Mouse (Mus musculus): Measurements from ENCODE around the gene Tpsg1. TPM values are rescaled to one million over a fixed set of nuclear protein-coding genes. Genes with fewer than 3 reads are reported as not detected.

The Tpsg1 gene
- polyA plus RNA-seq, 1 experiment from 2014 or later: 16.6 TPM

DNA sequence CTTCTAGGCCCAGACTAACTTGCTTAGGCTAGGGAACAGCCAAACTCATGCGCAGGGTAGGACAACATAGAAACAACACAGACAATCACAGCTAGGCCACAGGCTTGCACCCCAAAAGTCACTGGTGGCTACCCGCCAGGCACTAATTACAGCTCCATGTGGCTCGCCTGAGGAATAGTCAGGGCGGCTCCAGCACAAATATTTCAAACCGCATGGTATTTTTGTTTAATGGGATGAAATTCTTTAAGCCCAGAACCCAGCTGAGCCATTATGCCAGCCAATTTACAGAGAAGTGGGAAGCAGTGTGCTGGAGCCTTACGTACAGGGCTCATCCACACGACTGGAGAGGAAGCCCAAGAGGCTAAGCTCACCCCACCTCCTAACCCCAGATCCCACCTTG is 40.5 kb downstream of the Tpsg1 start:
- 34% methylated on average over 7 of the region's 7 CpGs for WGBS
- no peaks in the 10 kb centered on the region for H3K9me3 ChIP-seq
- peak overlapping the region; percentile 67 for H3K27ac ChIP-seq
- no peaks in the 10 kb centered on the region for H3K36me3 ChIP-seq
- no peak overlapping the region for H3K4me3 ChIP-seq
- no peaks in the 10 kb centered on the region for H3K27me3 ChIP-seq
- no peak overlapping the region for H3K4me2 ChIP-seq
- no peak for ATAC-seq (ENCODE audit: insufficient number of reproducible peaks, low FRiP score, low TSS enrichment, low read depth)
- no peak overlapping the region for H3K9ac ChIP-seq
- peaks cover 71% of the 10 kb centered on the region for H3K4me1 ChIP-seq

- Histone ChIP-seq H3K9ac (no peak overlapping the region), H3K4me1 (peaks cover 73% of the 10 kb centered on the region), H3K4me2 (no peak overlapping the region), H3K4me3 (no peak overlapping the region), H3K36me3 (no peaks in the 10 kb centered on the region), H3K9me3 (no peaks in the 10 kb centered on the region), H3K27ac (peak overlapping the region; percentile 67), H3K27me3 (no peaks in the 10 kb centered on the region)
- WGBS: 77% methylated on average over 6 of the region's 6 CpGs
- ATAC-seq (ENCODE audit: insufficient number of reproducible peaks, low FRiP score, low TSS enrichment, low read depth): no peak
Observed at GRCm38 (mm10) chr17:25410180-25410579, 41.1 kb downstream of the Tpsg1 start.

- 21% methylated on average over 7 of the region's 7 CpGs for WGBS
- ATAC-seq (ENCODE audit: insufficient number of reproducible peaks, low FRiP score, low TSS enrichment, low read depth): no peak
- Histone ChIP-seq H3K4me1 (peaks cover 73% of the 10 kb centered on the region), H3K27me3 (no peaks in the 10 kb centered on the region), H3K9ac (no peak overlapping the region), H3K27ac (0 out of 2 replicates have a peak overlapping the region, but pooled peaks have one; percentile 47), H3K36me3 (no peaks in the 10 kb centered on the region), H3K4me3 (no peak overlapping the region), H3K9me3 (no peaks in the 10 kb centered on the region), H3K4me2 (no peak overlapping the region)
Observed at GRCm38 (mm10) chr17:25410786-25411185, 41.7 kb downstream of the Tpsg1 start.

GRCm38 (mm10) chr17:25411251-25411650 is 42.2 kb downstream of the Tpsg1 start:
- WGBS: 39% methylated on average over 4 of the region's 4 CpGs
- no peaks in the 10 kb centered on the region for H3K36me3 ChIP-seq
- ATAC-seq (ENCODE audit: insufficient number of reproducible peaks, low FRiP score, low TSS enrichment, low read depth): no peak
- H3K27me3 ChIP-seq: no peaks in the 10 kb centered on the region
- no peak overlapping the region for H3K4me2 ChIP-seq
- no peaks in the 10 kb centered on the region for H3K9me3 ChIP-seq
- H3K27ac ChIP-seq: peak overlapping the region; percentile 47
- H3K4me3 ChIP-seq: no peak overlapping the region
- no peak overlapping the region for H3K9ac ChIP-seq
- peaks cover 73% of the 10 kb centered on the region for H3K4me1 ChIP-seq

GRCm38 (mm10) chr17:25414209-25414608 is 45.1 kb downstream of the Tpsg1 start:
- Histone ChIP-seq H3K36me3 (no peaks in the 10 kb centered on the region), H3K27me3 (no peaks in the 10 kb centered on the region), H3K27ac (peak overlapping the region; percentile 83), H3K4me3 (no peak overlapping the region), H3K4me1 (peaks cover 68% of the 10 kb centered on the region), H3K4me2 (no peak overlapping the region), H3K9me3 (no peaks in the 10 kb centered on the region), H3K9ac (no peak overlapping the region)
- ATAC-seq (ENCODE audit: insufficient number of reproducible peaks, low FRiP score, low TSS enrichment, low read depth): no peak
- 57% methylated on average over 4 of the region's 4 CpGs for WGBS

DNA sequence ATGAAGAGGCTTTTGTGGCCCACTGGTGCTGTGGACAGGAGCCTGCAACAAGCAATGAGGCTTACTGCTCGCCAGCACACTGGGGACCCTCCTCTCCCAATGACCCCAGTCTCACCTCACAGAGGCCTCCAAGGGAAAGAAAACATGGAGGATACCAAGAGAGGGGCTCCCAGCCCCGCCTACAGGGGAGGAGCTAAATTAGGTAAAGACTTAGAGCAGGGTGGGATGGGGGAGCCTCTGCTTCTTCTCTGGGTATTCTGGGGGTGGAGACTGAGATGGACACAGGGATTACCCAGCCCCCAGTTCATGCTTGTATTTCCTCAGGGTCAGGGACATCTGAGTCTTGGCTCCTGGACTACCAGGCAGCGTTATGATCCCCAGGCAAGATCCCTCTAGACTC is 45.8 kb downstream of the Tpsg1 start:
- H3K27me3 ChIP-seq: no peaks in the 10 kb centered on the region
- H3K9ac ChIP-seq: no peak overlapping the region
- H3K36me3 ChIP-seq: no peaks in the 10 kb centered on the region
- H3K4me3 ChIP-seq: no peak overlapping the region
- WGBS: 17% methylated on average over 3 of the region's 3 CpGs
- peak overlapping the region; percentile 83 for H3K27ac ChIP-seq
- no peak overlapping the region; the same call in 1 of the 2 replicates for H3K4me2 ChIP-seq
- peaks cover 66% of the 10 kb centered on the region for H3K4me1 ChIP-seq
- ATAC-seq (ENCODE audit: insufficient number of reproducible peaks, low FRiP score, low TSS enrichment, low read depth): no peak
- H3K9me3 ChIP-seq: no peaks in the 10 kb centered on the region

GRCm38 (mm10) chr17:25415421-25415913 is 46.4 kb downstream of the Tpsg1 start:
- H3K36me3 ChIP-seq: no peaks in the 10 kb centered on the region
- H3K4me2 ChIP-seq: peak overlapping the region; percentile 30
- no peaks in the 10 kb centered on the region for H3K27me3 ChIP-seq
- peaks cover 63% of the 10 kb centered on the region for H3K4me1 ChIP-seq
- peak; percentile 74 for ATAC-seq (ENCODE audit: insufficient number of reproducible peaks, low FRiP score, low TSS enrichment, low read depth)
- H3K9ac ChIP-seq: no peak overlapping the region
- peak overlapping the region; percentile 83 for H3K27ac ChIP-seq
- 16% methylated on average over 5 of the region's 6 CpGs for WGBS
- H3K9me3 ChIP-seq: no peaks in the 10 kb centered on the region
- no peak overlapping the region for H3K4me3 ChIP-seq

DNA sequence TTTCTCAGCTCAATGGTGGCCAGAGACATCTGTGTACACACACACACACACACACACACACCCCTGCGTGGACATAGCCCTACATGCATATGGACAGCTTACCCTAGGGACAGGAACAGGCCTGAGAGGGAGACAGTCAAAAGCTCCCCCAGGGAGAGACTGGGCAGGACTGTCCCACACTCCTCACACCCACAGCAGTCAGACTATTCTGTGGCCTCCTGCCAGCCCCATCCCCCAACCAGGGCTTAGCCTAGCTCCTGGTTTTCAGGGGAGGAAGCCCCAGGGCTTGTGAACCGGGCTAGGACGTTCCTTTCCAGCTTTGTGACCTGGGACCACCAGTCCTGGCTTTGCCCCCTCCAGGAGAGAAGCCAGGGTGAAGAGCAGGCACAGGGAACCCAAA is 47.1 kb downstream of the Tpsg1 start:
- Histone ChIP-seq H3K27ac (peak overlapping the region; percentile 83), H3K4me3 (no peak overlapping the region), H3K27me3 (no peaks in the 10 kb centered on the region), H3K4me2 (0 out of 2 replicates have a peak overlapping the region, but pooled peaks have one; percentile 19), H3K9me3 (no peaks in the 10 kb centered on the region), H3K4me1 (peaks cover 56% of the 10 kb centered on the region), H3K9ac (no peak overlapping the region), H3K36me3 (no peaks in the 10 kb centered on the region)
- ATAC-seq (ENCODE audit: insufficient number of reproducible peaks, low FRiP score, low TSS enrichment, low read depth): peak; percentile 1; the same call in 1 of the 2 replicates
- WGBS: 13% methylated on average over 3 of the region's 3 CpGs

GRCm38 (mm10) chr17:25417990-25418389 is 48.9 kb downstream of the Tpsg1 start:
- ATAC-seq (ENCODE audit: insufficient number of reproducible peaks, low FRiP score, low TSS enrichment, low read depth): no peak
- Histone ChIP-seq H3K27me3 (no peaks in the 10 kb centered on the region), H3K36me3 (peaks cover 6% of the 10 kb centered on the region; the same call in 1 of the 2 replicates), H3K9me3 (no peaks in the 10 kb centered on the region), H3K27ac (no peak overlapping the region), H3K4me1 (peaks cover 53% of the 10 kb centered on the region), H3K4me2 (no peak overlapping the region), H3K4me3 (no peak overlapping the region), H3K9ac (no peak overlapping the region)
- WGBS: 84% methylated on average over 6 of the region's 6 CpGs

- Histone ChIP-seq H3K4me2 (no peak overlapping the region), H3K9ac (no peak overlapping the region), H3K27me3 (no peaks in the 10 kb centered on the region), H3K4me1 (peaks cover 50% of the 10 kb centered on the region), H3K9me3 (no peaks in the 10 kb centered on the region), H3K4me3 (no peak overlapping the region), H3K36me3 (peaks cover 6% of the 10 kb centered on the region; the same call in 1 of the 2 replicates), H3K27ac (no peak overlapping the region)
- no peak for ATAC-seq (ENCODE audit: insufficient number of reproducible peaks, low FRiP score, low TSS enrichment, low read depth)
- 43% methylated on average over 9 of the region's 9 CpGs for WGBS
Observed at GRCm38 (mm10) chr17:25418926-25419325, 49.9 kb downstream of the Tpsg1 start.

GRCm38 (mm10) chr17:25420998-25421397 is 51.9 kb downstream of the Tpsg1 start:
- no peaks in the 10 kb centered on the region for H3K27me3 ChIP-seq
- no peak overlapping the region for H3K9ac ChIP-seq
- ATAC-seq (ENCODE audit: insufficient number of reproducible peaks, low FRiP score, low TSS enrichment, low read depth): no peak
- H3K9me3 ChIP-seq: no peaks in the 10 kb centered on the region
- H3K4me3 ChIP-seq: no peak overlapping the region
- H3K4me2 ChIP-seq: no peak overlapping the region
- 83% methylated on average over 3 of the region's 3 CpGs for WGBS
- H3K27ac ChIP-seq: no peak overlapping the region
- H3K4me1 ChIP-seq: peaks cover 29% of the 10 kb centered on the region
- peaks cover 6% of the 10 kb centered on the region; the same call in 1 of the 2 replicates for H3K36me3 ChIP-seq

Data from limb, embryonic 15.5 days (tissue).